Mouse (Mus musculus) MEL (cell line): ENCODE results near the gene Pef1.

ENCODE experiments used
- CHD2 ChIP-seq: IDR thresholded peaks from 2 replicates; pipeline ENCODE4 v1.6.1; 2011; ENCODE audit warnings: low read length, improper control_type of control experiment
- CTCF ChIP-seq, 3 experiments: IDR thresholded peaks in 2 of 3; conservative IDR thresholded peaks in 1 of 3; 2 replicates each; pipeline ENCODE4 v1.5.1; 2011 to 2012; ENCODE audit warnings: low read length in 3 of 3, low read depth in 2 of 3, mild to moderate bottlenecking in 2 of 3, improper control_type of control experiment in 1 of 3, inconsistent platforms in 1 of 3, mixed read lengths in 1 of 3, moderate library complexity in 1 of 3; ENCODE audit not compliant: control insufficient read depth in 1 of 3, insufficient read depth in 1 of 3, poor library complexity in 1 of 3, severe bottlenecking in 1 of 3
- EP300 ChIP-seq, 2 experiments: IDR thresholded peaks; 2 replicates each; pipeline ENCODE4 v1.6.1; 2011; ENCODE audit warnings: improper control_type of control experiment in 2 of 2, low read length in 2 of 2, low read depth in 1 of 2, mild to moderate bottlenecking in 1 of 2
- ETS1 ChIP-seq: IDR thresholded peaks from 2 replicates; pipeline ENCODE4 v1.6.1; 2012; ENCODE audit warnings: low read depth, mild to moderate bottlenecking, inconsistent platforms, low read length, improper control_type of control experiment, moderate library complexity
- MAFK ChIP-seq: IDR thresholded peaks from 2 replicates; pipeline ENCODE4 v1.6.1; 2011; ENCODE audit warnings: low read depth, mild to moderate bottlenecking, low read length, improper control_type of control experiment, borderline replicate concordance
- MAX ChIP-seq: IDR thresholded peaks from 2 replicates; pipeline ENCODE4 v1.6.1; 2011; ENCODE audit warnings: low read length, improper control_type of control experiment
- NRF1 ChIP-seq: IDR thresholded peaks from 2 replicates; pipeline ENCODE4 v1.6.1; 2014; ENCODE audit warnings: low read depth, mild to moderate bottlenecking, inconsistent platforms, low read length, improper control_type of control experiment, moderate library complexity; ENCODE audit not compliant: poor library complexity, insufficient read depth, severe bottlenecking
- POLR2A ChIP-seq, 2 experiments: IDR thresholded peaks; 2 replicates each; pipeline ENCODE4 v1.6.1; 2011 to 2012; ENCODE audit warnings: low read length in 2 of 2, mild to moderate bottlenecking in 2 of 2, control low read depth in 1 of 2, improper control_type of control experiment in 1 of 2, low read depth in 1 of 2, moderate library complexity in 1 of 2; ENCODE audit not compliant: control insufficient read depth in 1 of 2, insufficient read depth in 1 of 2, poor library complexity in 1 of 2
- SMC3 ChIP-seq: IDR thresholded peaks from 2 replicates; pipeline ENCODE4 v1.6.1; 2011; ENCODE audit warnings: low read depth, low read length, improper control_type of control experiment
- TCF12 ChIP-seq: IDR thresholded peaks from 2 replicates; pipeline ENCODE4 v1.6.1; 2014; ENCODE audit warnings: low read depth, mild to moderate bottlenecking, inconsistent platforms, low read length, improper control_type of control experiment, moderate library complexity
- USF1 ChIP-seq: IDR thresholded peaks from 2 replicates; pipeline ENCODE4 v1.6.1; 2014; ENCODE audit warnings: low read depth, mild to moderate bottlenecking, inconsistent platforms, low read length, improper control_type of control experiment, moderate library complexity
- ZNF384 ChIP-seq: IDR thresholded peaks from 2 replicates; pipeline ENCODE4 v1.6.1; 2012; ENCODE audit warnings: low read depth, mild to moderate bottlenecking, inconsistent platforms, low read length, improper control_type of control experiment

GRCm38 (mm10) chr4:130139214-130139492 lies 36.8 kb downstream of the Pef1 start, which contains the start of gene Hcrtr1:
- TF ChIP-seq CHD2 (no peak), CTCF (IDR thresholded peaks at IDR 0.05 in 2 of 3, conservative IDR thresholded peaks at IDR 0.05 in 1 of 3; ENCODE audit: control insufficient read depth in 1 of 3, insufficient read depth in 1 of 3, low read depth in 2 of 3, low read length in 3 of 3, poor library complexity in 1 of 3, severe bottlenecking in 1 of 3) (no peak), NRF1 (no peak), ZNF384 (no peak), TCF12 (no peak), EP300 (IDR thresholded peaks at IDR 0.05; ENCODE audit: low read depth in 1 of 2, low read length in 2 of 2) (no peak), POLR2A (IDR thresholded peaks at IDR 0.05; ENCODE audit: control insufficient read depth in 1 of 2, insufficient read depth in 1 of 2, low read depth in 1 of 2, low read length in 2 of 2, poor library complexity in 1 of 2) (no peak), MAFK (no peak), SMC3 (no peak), USF1 (no peak), ETS1 (no peak), MAX (no peak)
